Mouse (Mus musculus): ENCODE results near the gene Vps18.

The Vps18 gene

GRCm38 (mm10) chr2:119320571-119320970 lies 32.0 kb downstream of the Vps18 start:
- in situ Hi-C loops (cut with MseI, MboI) = no loop called here

- in situ Hi-C loops (cut with MseI, MboI) = no loop called here
Observed at GRCm38 (mm10) chr2:119321771-119322586, 33.4 kb downstream of the Vps18 start.

DNA sequence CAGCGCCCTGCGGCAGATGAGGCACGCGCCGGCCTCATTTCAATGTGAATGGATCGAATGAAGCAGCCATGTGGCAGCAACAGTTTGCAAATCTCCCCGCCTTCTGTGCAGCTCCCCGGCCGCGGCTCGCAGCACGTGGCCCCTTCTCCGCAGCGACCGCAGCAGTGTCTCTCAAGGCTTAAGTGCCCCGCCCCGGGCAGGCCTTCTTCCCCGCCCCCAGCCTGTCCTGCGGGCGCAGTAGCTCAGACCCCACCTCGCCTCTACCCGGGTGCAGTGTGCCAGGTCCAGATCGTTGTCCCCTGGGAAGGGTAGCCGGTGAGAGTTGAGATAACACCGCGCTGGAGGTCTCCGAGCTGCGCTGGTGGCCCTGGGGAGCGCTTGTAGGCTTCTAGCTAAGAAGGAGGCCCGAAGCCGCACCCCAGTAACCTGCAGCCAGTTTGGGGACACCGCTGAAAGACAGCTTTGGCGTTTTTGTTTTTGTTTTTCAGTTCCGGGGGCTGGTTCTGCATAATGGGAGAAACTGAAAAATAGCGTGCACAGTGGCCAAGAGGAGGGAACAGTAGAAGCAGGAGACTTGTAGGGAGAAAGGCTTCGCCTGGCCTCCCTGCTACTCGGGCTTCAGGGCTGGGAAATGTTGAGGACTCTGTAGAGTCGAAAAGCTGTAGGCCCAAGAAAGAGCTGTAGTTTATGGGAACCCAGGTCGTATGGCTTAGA lies 34.2 kb downstream of the Vps18 start:
- in situ Hi-C loops (cut with MseI, MboI) = no loop called here

GRCm38 (mm10) chr2:119323866-119324575 lies 35.5 kb downstream of the Vps18 start:
- in situ Hi-C loops (cut with MseI, MboI) = no loop called here

DNA sequence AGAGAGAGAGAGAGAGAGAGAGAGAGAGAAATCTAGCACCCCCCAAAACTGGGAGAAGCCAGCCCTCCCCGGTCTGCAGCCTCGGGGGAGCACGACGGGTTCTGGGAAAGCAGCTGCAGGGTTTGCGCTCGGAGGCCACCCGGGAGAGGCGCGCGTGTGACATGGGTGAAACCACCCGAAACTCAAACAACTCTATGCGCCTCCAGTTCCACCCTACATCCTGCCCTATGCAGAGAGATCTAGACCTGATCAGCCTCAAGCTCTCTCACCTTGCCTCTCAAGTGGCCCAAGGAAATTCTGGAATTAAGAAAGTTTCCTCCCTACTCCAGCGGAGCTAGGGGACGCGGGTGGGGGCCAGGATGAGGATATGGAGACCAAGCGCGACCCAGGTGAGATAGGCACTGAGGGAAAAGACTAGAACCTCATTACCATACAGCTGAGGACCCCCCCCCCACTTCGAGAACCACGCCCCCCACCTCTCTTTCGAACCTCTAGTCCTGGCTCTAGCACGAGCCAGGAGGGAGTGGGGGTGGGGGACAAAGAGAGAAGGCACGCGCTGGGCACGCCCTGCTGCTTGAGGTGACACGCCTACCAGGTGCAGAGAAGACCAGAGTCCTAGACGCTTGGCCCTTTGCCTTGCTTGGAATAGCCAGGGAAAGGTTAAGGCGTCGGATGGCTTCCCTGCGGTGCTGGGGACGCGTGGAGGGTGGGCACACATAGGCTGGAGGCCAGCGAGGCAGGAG lies 36.2 kb downstream of the Vps18 start:
- in situ Hi-C loops (cut with MseI, MboI) = no loop called here

DNA sequence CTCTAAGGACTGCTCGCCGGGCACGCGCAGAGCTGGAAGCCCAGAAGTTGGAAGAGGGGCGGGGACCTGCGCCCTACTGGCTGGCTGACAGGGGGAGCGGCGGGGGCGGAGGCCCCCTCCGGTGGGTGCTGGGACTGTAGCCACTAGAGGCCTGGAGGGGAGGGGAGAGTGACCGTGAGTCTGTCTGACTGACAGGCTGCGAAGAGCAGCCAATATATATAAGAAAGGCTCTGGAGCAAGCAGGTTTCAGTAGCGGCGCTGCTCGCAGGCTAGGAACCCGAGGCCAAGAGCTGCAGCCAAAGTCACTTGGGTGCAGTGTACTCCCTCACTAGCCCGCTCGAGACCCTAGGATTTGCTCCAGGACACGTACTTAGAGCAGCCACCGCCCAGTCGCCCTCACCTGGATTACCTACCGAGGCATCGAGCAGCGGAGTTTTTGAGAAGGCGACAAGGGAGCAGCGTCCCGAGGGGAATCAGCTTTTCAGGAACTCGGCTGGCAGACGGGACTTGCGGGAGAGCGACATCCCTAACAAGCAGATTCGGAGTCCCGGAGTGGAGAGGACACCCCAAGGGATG lies 37.1 kb downstream of the Vps18 start, which contains the start of gene Dll4:
TSS of gene Dll4 (plus strand) at position 217 of the 576 bp plus-strand sequence.
- in situ Hi-C loops (cut with MseI, MboI) = no loop called here

GRCm38 (mm10) chr2:119326161-119327101 lies 37.9 kb downstream of the Vps18 start:
- in situ Hi-C loops (cut with MseI, MboI) = no loop called here

DNA sequence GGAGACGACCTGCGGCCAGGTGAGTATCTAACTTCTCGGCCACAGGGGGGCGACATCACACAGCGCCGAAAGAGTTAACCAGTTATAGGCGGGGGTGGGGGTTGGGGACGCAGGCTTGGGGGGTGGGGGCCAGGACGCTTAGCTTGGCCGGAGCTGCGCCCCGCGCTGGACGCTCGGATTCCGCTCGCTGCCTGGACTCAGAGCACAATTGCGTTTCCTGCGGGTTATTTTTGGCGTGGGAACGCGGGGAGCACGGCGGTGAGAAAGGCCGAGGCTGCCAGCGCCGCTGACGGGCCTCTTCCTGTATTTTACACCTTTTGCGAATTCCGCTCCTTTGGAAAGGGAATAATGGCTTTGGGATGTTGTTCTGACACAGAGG lies 38.6 kb downstream of the Vps18 start:
- in situ Hi-C loops (cut with MseI, MboI) = no loop called here

DNA sequence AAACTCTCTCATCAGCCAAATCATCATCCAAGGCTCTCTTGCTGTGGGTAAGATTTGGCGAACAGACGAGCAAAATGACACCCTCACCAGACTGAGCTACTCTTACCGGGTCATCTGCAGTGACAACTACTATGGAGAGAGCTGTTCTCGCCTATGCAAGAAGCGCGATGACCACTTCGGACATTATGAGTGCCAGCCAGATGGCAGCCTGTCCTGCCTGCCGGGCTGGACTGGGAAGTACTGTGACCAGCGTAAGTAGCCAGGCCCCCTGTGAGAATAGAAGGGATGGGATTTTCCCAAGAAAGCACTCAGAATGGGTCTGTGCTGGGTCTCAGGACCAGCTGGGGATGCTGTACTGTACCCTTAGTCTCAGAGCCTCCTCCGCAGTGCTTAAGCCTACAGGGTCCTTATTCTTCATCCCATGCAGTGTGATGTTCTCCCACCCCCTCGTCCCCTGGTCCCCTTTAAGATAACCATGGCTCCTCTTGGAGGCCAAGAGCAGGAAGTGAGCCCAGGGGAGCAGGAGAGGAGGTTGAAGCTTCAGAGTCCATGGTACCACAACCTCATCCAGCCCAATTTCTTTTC lies 39.5 kb downstream of the Vps18 start:
- in situ Hi-C loops (cut with MseI, MboI) = no loop called here

DNA sequence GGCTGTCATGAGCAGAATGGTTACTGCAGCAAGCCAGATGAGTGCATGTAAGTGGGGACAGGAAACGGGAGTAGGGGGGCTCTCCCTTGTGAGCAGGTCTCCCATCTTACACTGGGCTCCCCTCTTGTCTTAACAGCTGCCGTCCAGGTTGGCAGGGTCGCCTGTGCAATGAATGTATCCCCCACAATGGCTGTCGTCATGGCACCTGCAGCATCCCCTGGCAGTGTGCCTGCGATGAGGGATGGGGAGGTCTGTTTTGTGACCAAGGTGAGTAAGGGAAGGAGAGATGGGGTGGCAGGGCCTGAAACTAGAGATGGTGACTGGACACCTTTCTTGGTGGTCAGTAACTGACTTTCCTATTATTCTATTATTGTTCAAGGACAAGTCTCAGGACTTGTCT lies 40.0 kb downstream of the Vps18 start:
- in situ Hi-C loops (cut with MseI, MboI) = no loop called here

DNA sequence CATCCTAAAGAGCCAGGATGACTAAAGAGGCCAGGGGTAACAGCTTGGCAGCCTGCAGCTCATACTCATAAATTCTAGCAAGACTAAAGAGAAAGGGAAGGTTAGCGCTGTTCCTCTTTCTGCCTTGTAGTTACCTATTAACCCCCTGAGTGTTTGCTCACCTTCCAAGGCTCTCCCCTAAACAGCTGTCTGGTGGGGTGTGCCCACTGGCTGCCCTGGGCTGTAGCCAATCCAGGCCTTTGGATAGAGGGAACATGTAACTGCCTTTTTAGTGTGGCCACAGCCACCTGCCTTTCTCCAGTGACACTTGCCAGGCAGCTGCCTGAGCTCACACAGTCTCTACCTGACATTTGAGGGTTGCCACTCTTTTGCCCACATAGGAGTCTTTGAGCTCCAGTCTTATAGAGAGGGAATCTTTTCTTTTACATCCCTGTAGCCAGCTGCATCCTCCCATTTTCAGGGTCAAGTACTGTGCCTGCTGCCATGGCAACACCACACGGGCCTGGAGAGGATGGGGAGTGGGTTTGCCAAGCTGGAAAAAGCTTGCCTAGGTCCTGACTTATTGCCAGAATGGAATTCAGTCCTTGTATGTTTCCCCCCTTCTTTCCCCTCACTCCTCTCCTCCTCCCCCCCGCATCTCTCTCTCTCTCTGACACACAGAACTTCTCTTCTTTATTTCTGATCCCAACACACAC lies 40.7 kb downstream of the Vps18 start:
- in situ Hi-C loops (cut with MseI, MboI) = no loop called here

DNA sequence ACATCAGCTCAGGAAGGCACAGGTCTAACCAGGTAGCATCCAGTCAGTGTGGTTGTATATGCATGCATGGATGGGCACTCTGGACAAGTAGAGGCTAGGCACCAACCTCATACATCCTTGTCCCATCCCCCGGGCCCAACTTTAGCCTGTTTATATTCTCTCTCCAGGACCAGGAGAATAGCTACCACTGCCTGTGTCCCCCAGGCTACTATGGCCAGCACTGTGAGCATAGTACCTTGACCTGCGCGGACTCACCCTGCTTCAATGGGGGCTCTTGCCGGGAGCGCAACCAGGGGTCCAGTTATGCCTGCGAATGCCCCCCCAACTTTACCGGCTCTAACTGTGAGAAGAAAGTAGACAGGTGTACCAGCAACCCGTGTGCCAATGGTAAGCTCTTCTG lies 42.3 kb downstream of the Vps18 start:
- in situ Hi-C loops (cut with MseI, MboI) = no loop called here

DNA sequence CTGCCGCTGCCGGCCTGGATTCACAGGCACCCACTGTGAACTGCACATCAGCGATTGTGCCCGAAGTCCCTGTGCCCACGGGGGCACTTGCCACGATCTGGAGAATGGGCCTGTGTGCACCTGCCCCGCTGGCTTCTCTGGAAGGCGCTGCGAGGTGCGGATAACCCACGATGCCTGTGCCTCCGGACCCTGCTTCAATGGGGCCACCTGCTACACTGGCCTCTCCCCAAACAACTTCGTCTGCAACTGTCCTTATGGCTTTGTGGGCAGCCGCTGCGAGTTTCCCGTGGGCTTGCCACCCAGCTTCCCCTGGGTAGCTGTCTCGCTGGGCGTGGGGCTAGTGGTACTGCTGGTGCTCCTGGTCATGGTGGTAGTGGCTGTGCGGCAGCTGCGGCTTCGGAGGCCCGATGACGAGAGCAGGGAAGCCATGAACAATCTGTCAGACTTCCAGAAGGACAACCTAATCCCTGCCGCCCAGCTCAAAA lies 43.7 kb downstream of the Vps18 start:
- in situ Hi-C loops (cut with MseI, MboI) = no loop called here

DNA sequence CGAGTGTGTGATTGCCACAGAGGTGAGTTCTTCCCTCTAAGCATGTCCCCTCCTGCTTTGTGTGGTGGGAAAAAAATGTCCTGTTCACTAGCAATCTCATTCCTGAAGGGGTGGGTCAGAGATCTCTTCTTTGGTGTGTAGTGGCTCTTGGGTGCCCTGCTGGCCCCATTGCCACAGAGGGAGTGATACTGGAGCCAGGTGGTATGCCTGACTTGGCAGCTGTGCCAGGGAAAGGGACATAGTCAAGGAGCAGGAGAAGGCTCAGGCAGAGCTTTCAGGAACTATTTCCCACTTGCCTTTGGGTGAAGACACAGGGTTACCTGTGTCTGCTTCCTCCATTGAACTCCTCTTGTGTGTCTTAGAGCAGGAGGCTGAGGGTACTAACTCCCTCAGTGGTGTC lies 45.6 kb downstream of the Vps18 start:
- in situ Hi-C loops (cut with MseI, MboI) = no loop called here

- in situ Hi-C loops (cut with MseI, MboI) = no loop called here
Observed at GRCm38 (mm10) chr2:119334964-119335525, 46.5 kb downstream of the Vps18 start.

- in situ Hi-C loops (cut with MseI, MboI) = no loop called here
Observed at GRCm38 (mm10) chr2:119335535-119335934, 47.0 kb downstream of the Vps18 start.

- in situ Hi-C loops (cut with MseI, MboI) = no loop called here
Observed at GRCm38 (mm10) chr2:119336002-119336401, 47.5 kb downstream of the Vps18 start.

- in situ Hi-C loops (cut with MseI, MboI) = no loop called here
Observed at GRCm38 (mm10) chr2:119336470-119336869, 47.9 kb downstream of the Vps18 start.
